Mouse (Mus musculus) adrenal gland, adult 18-20 months (tissue): Measurements from ENCODE around the gene Slc38a10. TPM values are rescaled to one million over a fixed set of nuclear protein-coding genes. Genes with fewer than 3 reads are reported as not detected.

Source experiments
- DNase-seq, 2 experiments: peaks; one replicate each; pipeline ENCODE4 v3.0.0; 2021 to 2022; ENCODE audit warnings: low spot score in 2 of 2
- long read RNA-seq, 2 experiments: library from polyadenylated mRNA; stranded (forward); transcript quantifications; one replicate each; pipeline ENCODE4 v2.0.0; 2021
- total RNA-seq, 2 experiments: library from RNA; stranded (reverse); gene quantifications; 1 replicate in 1 of 2; 2 replicates in 1 of 2; pipeline ENCODE4 v1.2.3; 2021

Slc38a10 gene
- total RNA-seq = 100 to 1,000 TPM; 147 to 177 TPM
- long read RNA-seq, experiment 1, full-length matches to known transcripts = 99 of 298 reads
- long read RNA-seq, experiment 1, partial matches to known transcripts = 86 of 298 reads
- long read RNA-seq, experiment 1, other reads (novel, unspliced or antisense) = 113 of 298 reads
- long read RNA-seq, experiment 2, full-length matches to known transcripts = 105 of 270 reads
- long read RNA-seq, experiment 2, partial matches to known transcripts = 72 of 270 reads
- long read RNA-seq, experiment 2, other reads (novel, unspliced or antisense) = 93 of 270 reads

- DNase-seq = peak; percentile 99
These were observed at the start of gene Slc38a10 for GRCm38 (mm10) chr11:120151113-120151494. Gene Slc38a10, minus strand, starts transcription at chr11:120151346.

- DNase-seq = no peak
These were observed 49.5 kb upstream of the Slc38a10 start for GRCm38 (mm10) chr11:120200621-120201020.

- no peak for DNase-seq
These were observed 48.6 kb upstream of the Slc38a10 start for GRCm38 (mm10) chr11:120199766-120200165.

GRCm38 (mm10) chr11:120198831-120199230 is 47.7 kb upstream of the Slc38a10 start:
- no peak for DNase-seq

- DNase-seq = no peak
These were observed 39.6 kb upstream of the Slc38a10 start for GRCm38 (mm10) chr11:120190526-120191412.

- peak; percentile 96 for DNase-seq
These were observed 38.5 kb upstream of the Slc38a10 start for GRCm38 (mm10) chr11:120189459-120190312.

GRCm38 (mm10) chr11:120188481-120189441 is 37.6 kb upstream of the Slc38a10 start:
- peak; percentile 53 to 67 for DNase-seq

- peak in 1 of 2 experiments; percentile 52 for DNase-seq
These were observed 36.9 kb upstream of the Slc38a10 start for GRCm38 (mm10) chr11:120188102-120188480.

- peak in 1 of 2 experiments; percentile 55 for DNase-seq
These were observed 36.3 kb upstream of the Slc38a10 start for GRCm38 (mm10) chr11:120187236-120188101.

GRCm38 (mm10) chr11:120186821-120187235 is 35.7 kb upstream of the Slc38a10 start:
- peak in 1 of 2 experiments; percentile 61 for DNase-seq

GRCm38 (mm10) chr11:120186145-120186740 is 35.1 kb upstream of the Slc38a10 start:
- DNase-seq = peak in 1 of 2 experiments; percentile 23

- peak; percentile 63 to 70 for DNase-seq
These were observed 34.4 kb upstream of the Slc38a10 start for GRCm38 (mm10) chr11:120185316-120186141.

GRCm38 (mm10) chr11:120184371-120185315 is 33.5 kb upstream of the Slc38a10 start:
- DNase-seq = peak in 1 of 2 experiments; percentile 44

- no peak for DNase-seq
These were observed 32.6 kb upstream of the Slc38a10 start for GRCm38 (mm10) chr11:120183708-120184107.

GRCm38 (mm10) chr11:120183180-120183579 is 32.0 kb upstream of the Slc38a10 start:
- DNase-seq = no peak

- no peak for DNase-seq
These were observed 31.4 kb upstream of the Slc38a10 start for GRCm38 (mm10) chr11:120182396-120183030.
